Mouse (Mus musculus) inflammation-experienced regulatory T-cells, adult 16 weeks (primary cell): ENCODE measurements around the gene Serpina1c. TPM values are rescaled to one million over a fixed set of nuclear protein-coding genes. Genes with fewer than 3 reads are reported as not detected.

ENCODE experiments used
- polyA plus RNA-seq: library from polyadenylated mRNA; unstranded; fragments of 100-300 nt; shearing (Covaris generic); gene quantifications from one replicate; pipeline ENCODE4 v1.2.1, GENCODE M21; 2017

Gene Serpina1c
- polyA plus RNA-seq, result not detected

GRCm38 (mm10) chr12:103904837-103905340, at the start of gene Serpina1c:
Serpina1c (minus strand) TSS chr12:103904887.

GRCm38 (mm10) chr12:103863101-103863974, 41.3 kb downstream of the Serpina1c start, which contains the start of gene Serpina1a:
Serpina1a (minus strand) TSS chr12:103863562.

Other genes starting within 250 kb of the Serpina1c start
- not detected for gene Serpina6, start 247.7 kb downstream of the Serpina1c start, polyA plus RNA-seq
- not detected for gene Serpina16, start 228.7 kb downstream of the Serpina1c start, polyA plus RNA-seq
- not detected for gene Serpina1f, start 209.4 kb downstream of the Serpina1c start, polyA plus RNA-seq
- not detected for gene Serpina1d, start 131.3 kb downstream of the Serpina1c start, polyA plus RNA-seq
- not detected for gene Serpina1b, start 74.5 kb downstream of the Serpina1c start, polyA plus RNA-seq
- not detected for gene Serpina1a, start 41.3 kb downstream of the Serpina1c start, polyA plus RNA-seq
- gene Serpina1e, start 54.1 kb upstream of the Serpina1c start, polyA plus RNA-seq, result not detected
- not detected for gene Serpina11, start 85.1 kb upstream of the Serpina1c start, polyA plus RNA-seq
- gene Serpina9, start 108.9 kb upstream of the Serpina1c start, polyA plus RNA-seq, result 11.3 TPM
- gene Serpina12, start 139.6 kb upstream of the Serpina1c start, polyA plus RNA-seq, result 0.28 TPM
- gene Serpina5, start 196.2 kb upstream of the Serpina1c start, polyA plus RNA-seq, result not detected
- gene Serpina3a, start 207.8 kb upstream of the Serpina1c start, polyA plus RNA-seq, result not detected
- gene Serpina3b, start 223.1 kb upstream of the Serpina1c start, polyA plus RNA-seq, result not detected
- gene Serpina3c, start 249.0 kb upstream of the Serpina1c start, polyA plus RNA-seq, result not detected